Mouse (Mus musculus) forebrain, embryonic 15.5 days (tissue): Measurements from ENCODE around the gene Tmbim6. TPM values are rescaled to one million over a fixed set of nuclear protein-coding genes. Genes with fewer than 3 reads are reported as not detected.
"Not testable (repeated sequence)": the region's sequence is repeated elsewhere in the genome, so short reads cannot be mapped to it uniquely, and the experiment has no call there.

Experiments
- ATAC-seq: fragments of 200-750 bp; cut with Nextera tagmentation; replicated peaks from 2 replicates; pipeline ENCODE4 v1.8.0; 2017; ENCODE audit warnings: mild to moderate bottlenecking, moderate TSS enrichment, moderate library complexity
- H3K27ac ChIP-seq: fragments of 300-500 bp; sonication (generic); replicated peaks from 2 replicates; pipeline ENCODE4 v1.5.1; 2015; ENCODE audit warnings: mild to moderate bottlenecking, inconsistent platforms
- H3K27me3 ChIP-seq: fragments of 300-500 bp; sonication (generic); 2 replicates; pipeline ENCODE4 v1.6.1; 2015; ENCODE audit warnings: inconsistent platforms
- H3K36me3 ChIP-seq: fragments of 300-500 bp; sonication (generic); 2 replicates; pipeline ENCODE4 v1.6.1; 2015; ENCODE audit warnings: mild to moderate bottlenecking, inconsistent platforms
- H3K4me1 ChIP-seq: fragments of 300-500 bp; sonication (generic); 2 replicates; pipeline ENCODE4 v1.6.1; 2015; ENCODE audit warnings: inconsistent platforms
- H3K4me2 ChIP-seq: fragments of 300-500 bp; sonication (generic); replicated peaks from 2 replicates; pipeline ENCODE4 v1.6.1; 2015; ENCODE audit warnings: mild to moderate bottlenecking, inconsistent platforms
- H3K4me3 ChIP-seq: fragments of 300-500 bp; sonication (generic); 2 replicates; pipeline ENCODE4 v1.5.1; 2015; ENCODE audit warnings: mild to moderate bottlenecking, inconsistent platforms
- H3K9ac ChIP-seq: fragments of 300-500 bp; sonication (generic); replicated peaks from 2 replicates; pipeline ENCODE4 v1.6.1; 2015; ENCODE audit warnings: mild to moderate bottlenecking, inconsistent platforms
- H3K9me3 ChIP-seq: fragments of 300-500 bp; sonication (generic); 2 replicates; pipeline ENCODE4 v1.6.1; 2016; ENCODE audit warnings: inconsistent platforms
- WGBS: fragments of 180-500 bp; shearing (Covaris S2); methylation state at CpG from one replicate; pipeline ENCODE4 v1.1.7; 2015; ENCODE audit warnings: mixed read lengths; 5-methylcytosine and 5-hydroxymethylcytosine counted together
- polyA plus RNA-seq: library from polyadenylated mRNA; unstranded; fragments of >200 nt; fragmentation: Nextera tagmentation; extraction: Ambion mirVana; gene quantifications from 2 replicates; pipeline ENCODE4 v1.2.1, GENCODE M21; 2015

Tmbim6 gene
- polyA plus RNA-seq, 1 experiment from 2014 or later: 263 TPM

DNA sequence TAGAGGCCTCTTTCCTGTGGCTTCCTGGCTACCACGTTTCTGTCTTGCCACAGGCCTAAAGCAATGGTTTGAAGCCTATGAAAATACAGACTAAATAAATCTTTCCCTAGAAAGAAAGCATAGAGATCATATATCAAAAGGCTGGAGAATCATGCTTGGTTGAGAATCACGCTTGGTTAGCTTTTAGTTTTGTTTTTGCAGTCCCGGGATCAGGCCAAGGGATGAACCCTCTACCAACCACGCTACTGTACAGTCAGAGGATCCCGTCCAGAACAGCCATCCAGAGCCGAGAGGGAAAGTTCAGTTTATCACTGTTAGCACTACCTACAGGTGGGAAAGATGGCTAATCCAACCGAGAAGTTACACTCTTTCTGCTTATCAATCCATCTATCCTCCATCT is 49.7 kb downstream of the Tmbim6 start:
- Histone ChIP-seq H3K9ac (no peak overlapping the region), H3K9me3 (no peaks in the 10 kb centered on the region), H3K4me2 (no peak overlapping the region), H3K27me3 (no peaks in the 10 kb centered on the region), H3K4me3 (no peak overlapping the region), H3K27ac (no peak overlapping the region), H3K36me3 (0 out of 2 replicates have a peak, but pooled peaks cover 3% of the 10 kb centered on the region), H3K4me1 (peaks cover 16% of the 10 kb centered on the region)
- ATAC-seq: no peak
- 86% methylated on average over 7 of the region's 7 CpGs for WGBS

DNA sequence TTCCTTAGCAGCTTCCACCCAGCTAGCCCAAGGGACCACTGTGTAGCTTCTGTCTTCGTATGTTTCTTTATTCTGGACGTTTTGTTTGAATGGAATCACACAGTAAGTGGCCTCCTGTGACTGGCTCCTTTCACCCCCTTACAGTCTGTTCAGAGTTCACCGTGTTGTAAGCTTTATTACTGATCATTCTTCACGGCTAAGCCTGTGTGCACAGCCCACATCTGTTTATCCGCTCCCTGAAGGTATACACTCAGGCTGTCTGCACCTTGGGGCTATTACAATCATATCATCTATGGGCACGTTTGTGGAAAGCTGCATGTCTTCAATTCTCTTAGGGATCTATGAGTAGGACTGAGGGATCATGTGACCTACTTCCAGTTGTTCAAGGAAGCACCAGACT is 52.9 kb downstream of the Tmbim6 start:
- no peaks in the 10 kb centered on the region for H3K9me3 ChIP-seq
- H3K36me3 ChIP-seq: 0 out of 2 replicates have a peak, but pooled peaks cover 3% of the 10 kb centered on the region
- WGBS: 55% methylated on average over 6 of the region's 6 CpGs
- H3K4me2 ChIP-seq: no peak overlapping the region
- H3K27me3 ChIP-seq: no peaks in the 10 kb centered on the region
- no peak overlapping the region for H3K4me3 ChIP-seq
- H3K9ac ChIP-seq: no peak overlapping the region
- H3K4me1 ChIP-seq: peaks cover 22% of the 10 kb centered on the region
- no peak for ATAC-seq
- H3K27ac ChIP-seq: no peak overlapping the region

DNA sequence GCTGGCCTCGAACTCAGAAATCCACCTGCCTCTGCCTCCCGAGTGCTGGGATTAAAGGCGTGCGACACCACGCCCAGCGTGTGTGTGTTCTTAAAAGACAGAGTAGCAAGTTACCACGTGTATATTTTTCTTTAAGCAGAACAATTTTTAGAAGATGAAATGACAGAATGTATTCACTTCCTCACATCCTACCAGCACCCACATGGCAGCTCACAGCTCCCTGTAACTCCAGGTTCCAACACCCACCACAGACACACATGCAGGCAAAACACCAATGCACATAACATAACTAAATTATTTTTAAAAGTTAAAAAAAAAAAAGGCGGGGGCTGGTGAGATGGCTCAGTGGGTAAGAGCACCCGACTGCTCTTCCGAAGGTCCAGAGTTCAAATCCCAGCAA is 53.5 kb downstream of the Tmbim6 start:
- not testable (repeated sequence) for H3K9ac ChIP-seq, H3K4me2 ChIP-seq, ATAC-seq, H3K27me3 ChIP-seq, H3K27ac ChIP-seq, H3K36me3 ChIP-seq, H3K9me3 ChIP-seq, H3K4me3 ChIP-seq
- WGBS: 94% methylated on average over 10 of the region's 10 CpGs
- peaks cover 16% of the 10 kb centered on the region for H3K4me1 ChIP-seq

DNA sequence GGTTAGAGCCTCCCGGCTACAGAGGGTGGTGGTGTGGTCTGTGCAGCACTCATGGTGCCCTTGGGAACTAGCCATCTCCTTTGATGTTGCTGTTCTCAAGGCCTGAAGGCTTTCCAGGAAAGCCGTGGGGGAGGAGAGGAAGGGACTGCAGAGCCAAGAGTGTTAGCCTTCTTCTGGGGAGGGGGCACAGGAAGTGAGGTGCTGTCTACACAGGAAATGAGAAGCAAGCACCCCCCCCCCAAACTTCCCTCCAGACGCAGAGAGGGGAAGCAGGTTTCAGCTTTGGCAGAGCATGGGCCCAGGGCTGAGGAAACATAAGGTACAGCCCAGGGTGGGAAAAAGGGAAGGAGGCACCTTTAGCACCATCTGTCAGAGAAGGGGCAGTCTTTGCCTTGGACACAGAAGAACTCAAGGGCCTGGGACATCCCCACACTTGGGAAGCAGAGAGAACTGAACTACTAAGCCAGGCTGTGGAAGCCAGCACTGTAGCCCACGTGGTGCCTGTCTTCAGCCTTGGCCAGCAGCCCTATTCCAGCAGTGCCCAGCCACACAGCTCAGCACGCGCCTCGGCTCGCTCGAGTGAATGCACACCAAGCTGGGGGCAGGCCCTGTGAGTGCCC is 56.6 kb downstream of the Tmbim6 start:
- H3K36me3 ChIP-seq: 0 out of 2 replicates have a peak, but pooled peaks cover 3% of the 10 kb centered on the region
- no peaks in the 10 kb centered on the region for H3K27me3 ChIP-seq
- H3K27ac ChIP-seq: peak overlapping the region; percentile 28; the same call in 1 of the 2 replicates
- no peak overlapping the region for H3K9ac ChIP-seq
- no peak overlapping the region for H3K4me2 ChIP-seq
- 50% methylated on average over 9 of the region's 9 CpGs for WGBS
- peaks cover 25% of the 10 kb centered on the region for H3K4me1 ChIP-seq
- no peak overlapping the region for H3K4me3 ChIP-seq
- no peaks in the 10 kb centered on the region for H3K9me3 ChIP-seq
- ATAC-seq: peak; percentile 64

DNA sequence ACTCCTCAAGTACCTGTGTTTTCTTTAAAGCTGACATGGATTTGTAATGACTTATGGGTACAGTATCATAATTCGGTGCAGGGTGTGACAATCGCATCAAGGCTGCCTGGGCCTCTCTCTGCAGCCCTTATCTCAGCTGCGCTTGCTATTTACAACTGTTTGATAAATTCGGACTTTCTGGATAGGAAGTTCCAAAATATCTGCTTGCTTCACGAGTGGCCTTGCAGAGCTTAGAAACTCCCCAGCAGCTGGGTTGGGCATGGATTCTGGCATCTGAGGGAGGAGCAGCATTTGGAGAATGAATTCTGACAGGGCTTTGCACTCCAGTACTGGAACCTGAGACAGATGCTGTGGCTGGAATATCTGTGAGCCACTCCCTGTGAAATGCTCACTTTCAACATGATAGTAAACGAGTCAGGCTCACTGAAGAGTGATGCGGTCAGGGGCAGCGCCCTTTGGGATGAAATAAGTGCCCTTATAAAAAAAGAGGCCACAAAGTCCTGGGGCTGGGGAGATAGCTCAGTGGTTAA is 57.1 kb downstream of the Tmbim6 start:
- Histone ChIP-seq H3K9me3 (no peaks in the 10 kb centered on the region), H3K9ac (no peak overlapping the region), H3K36me3 (0 out of 2 replicates have a peak, but pooled peaks cover 3% of the 10 kb centered on the region), H3K27me3 (no peaks in the 10 kb centered on the region), H3K4me2 (no peak overlapping the region), H3K4me1 (peaks cover 30% of the 10 kb centered on the region), H3K4me3 (no peak overlapping the region), H3K27ac (peak overlapping the region; percentile 28; the same call in 1 of the 2 replicates)
- 86% methylated on average over 8 of the region's 8 CpGs for WGBS
- ATAC-seq: no peak

DNA sequence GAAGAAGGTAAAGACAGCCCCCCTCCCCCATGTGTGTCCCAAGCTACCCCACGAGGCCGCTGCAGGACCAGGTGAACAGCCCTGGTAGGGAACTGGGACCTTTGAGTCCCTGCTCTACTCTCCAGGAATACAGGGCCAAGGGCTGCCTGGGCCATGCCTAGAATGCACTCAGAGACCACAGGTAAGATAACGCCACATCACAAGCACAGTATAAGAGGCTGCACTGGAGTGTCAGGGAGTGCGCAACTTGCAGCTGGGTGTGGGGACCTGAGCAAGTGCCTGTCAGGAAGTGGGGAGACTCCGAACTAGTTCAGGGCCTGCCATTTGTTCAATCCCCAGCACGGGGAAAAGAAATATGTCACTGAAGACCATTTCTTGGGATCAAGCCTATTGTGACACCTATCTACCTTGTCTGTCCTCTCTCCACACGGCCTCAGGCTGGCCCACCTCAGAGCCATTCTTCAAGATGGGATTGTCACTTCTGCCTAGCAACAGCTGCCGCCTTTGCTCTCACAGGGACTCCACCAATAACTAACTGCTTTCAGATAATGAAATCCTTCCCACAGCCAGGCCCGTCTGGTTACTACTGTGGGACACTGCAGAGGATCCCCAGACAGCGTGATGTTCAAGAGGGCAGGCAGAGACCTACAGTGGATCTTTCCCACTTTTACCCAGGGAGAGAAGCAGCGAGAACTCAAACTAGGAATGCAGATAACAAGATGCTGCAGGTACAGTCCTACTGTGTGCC is 60.6 kb downstream of the Tmbim6 start:
- no peaks in the 10 kb centered on the region for H3K9me3 ChIP-seq
- H3K36me3 ChIP-seq: no peaks in the 10 kb centered on the region
- H3K27ac ChIP-seq: no peak overlapping the region
- WGBS: 82% methylated on average over 11 of the region's 11 CpGs
- no peak for ATAC-seq
- H3K4me2 ChIP-seq: no peak overlapping the region
- peaks cover 55% of the 10 kb centered on the region for H3K4me1 ChIP-seq
- H3K4me3 ChIP-seq: no peak overlapping the region
- no peak overlapping the region for H3K9ac ChIP-seq
- no peaks in the 10 kb centered on the region for H3K27me3 ChIP-seq

DNA sequence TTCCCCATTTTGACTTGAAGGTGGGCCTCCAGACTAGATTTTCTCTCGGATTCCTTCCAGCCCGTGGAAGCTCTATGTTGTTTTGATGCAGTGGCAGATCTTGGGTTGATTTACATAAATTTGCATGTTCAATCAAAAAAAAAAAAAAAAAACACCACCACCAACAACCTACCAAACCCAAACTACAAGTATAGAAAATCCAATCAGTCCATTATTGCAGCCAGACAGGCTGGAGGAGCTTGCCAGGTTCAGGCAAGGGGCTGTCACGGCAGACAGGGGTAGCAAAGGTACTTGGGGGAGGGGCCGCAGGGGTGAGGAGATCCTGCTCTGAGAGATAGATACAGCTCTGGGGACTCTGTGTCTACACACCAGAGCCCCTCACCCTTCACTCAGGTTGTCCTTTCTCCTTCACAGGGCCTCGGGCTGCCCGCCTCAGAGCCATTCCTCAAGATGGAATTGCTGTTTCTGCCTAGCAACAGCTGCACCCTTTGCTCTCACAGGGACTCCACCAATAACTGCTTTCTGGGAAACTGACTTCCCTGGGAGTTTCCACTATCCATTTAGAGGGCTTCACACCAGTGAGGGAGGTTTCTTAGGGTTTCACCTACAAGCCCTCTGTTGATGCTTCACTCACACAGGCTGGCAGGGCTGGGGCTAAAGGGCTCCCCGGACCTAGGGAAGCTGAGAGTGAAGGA is 62.0 kb downstream of the Tmbim6 start:
- no peaks in the 10 kb centered on the region for H3K9me3 ChIP-seq
- no peak overlapping the region for H3K27ac ChIP-seq
- no peaks in the 10 kb centered on the region for H3K36me3 ChIP-seq
- ATAC-seq: no peak
- 0 out of 2 replicates have a peak overlapping the region, but pooled peaks have one; percentile 71 for H3K4me2 ChIP-seq
- no peak overlapping the region for H3K9ac ChIP-seq
- WGBS: 60% methylated on average over 7 of the region's 7 CpGs
- no peak overlapping the region for H3K4me3 ChIP-seq
- H3K27me3 ChIP-seq: no peaks in the 10 kb centered on the region
- peaks cover 49% of the 10 kb centered on the region for H3K4me1 ChIP-seq

DNA sequence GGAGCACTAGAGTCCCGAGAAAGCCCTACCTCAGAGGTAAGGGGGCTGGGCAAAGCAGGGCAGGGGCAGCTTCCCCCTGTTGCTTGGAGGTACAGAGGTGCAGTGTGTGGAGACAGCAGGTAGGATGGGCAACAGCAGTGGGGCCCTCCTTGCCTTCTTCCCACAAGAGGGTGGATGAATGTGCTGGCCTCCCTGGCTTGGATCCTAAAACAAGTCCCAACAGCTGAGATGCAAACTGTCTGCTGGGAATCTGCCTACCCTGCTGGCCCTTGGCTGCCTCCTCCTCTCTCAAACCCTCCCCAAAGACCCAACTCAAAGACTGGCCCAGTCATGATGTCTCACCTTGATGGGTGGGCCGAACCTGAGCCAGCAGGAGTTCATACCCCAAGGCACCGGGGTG is 62.7 kb downstream of the Tmbim6 start:
- H3K27ac ChIP-seq: no peak overlapping the region
- peaks cover 46% of the 10 kb centered on the region for H3K4me1 ChIP-seq
- peak overlapping the region; percentile 71; the same call in 1 of the 2 replicates for H3K4me2 ChIP-seq
- no peak for ATAC-seq
- H3K36me3 ChIP-seq: no peaks in the 10 kb centered on the region
- 77% methylated on average over 3 of the region's 3 CpGs for WGBS
- H3K9ac ChIP-seq: no peak overlapping the region
- no peaks in the 10 kb centered on the region for H3K27me3 ChIP-seq
- H3K4me3 ChIP-seq: no peak overlapping the region
- no peaks in the 10 kb centered on the region for H3K9me3 ChIP-seq

DNA sequence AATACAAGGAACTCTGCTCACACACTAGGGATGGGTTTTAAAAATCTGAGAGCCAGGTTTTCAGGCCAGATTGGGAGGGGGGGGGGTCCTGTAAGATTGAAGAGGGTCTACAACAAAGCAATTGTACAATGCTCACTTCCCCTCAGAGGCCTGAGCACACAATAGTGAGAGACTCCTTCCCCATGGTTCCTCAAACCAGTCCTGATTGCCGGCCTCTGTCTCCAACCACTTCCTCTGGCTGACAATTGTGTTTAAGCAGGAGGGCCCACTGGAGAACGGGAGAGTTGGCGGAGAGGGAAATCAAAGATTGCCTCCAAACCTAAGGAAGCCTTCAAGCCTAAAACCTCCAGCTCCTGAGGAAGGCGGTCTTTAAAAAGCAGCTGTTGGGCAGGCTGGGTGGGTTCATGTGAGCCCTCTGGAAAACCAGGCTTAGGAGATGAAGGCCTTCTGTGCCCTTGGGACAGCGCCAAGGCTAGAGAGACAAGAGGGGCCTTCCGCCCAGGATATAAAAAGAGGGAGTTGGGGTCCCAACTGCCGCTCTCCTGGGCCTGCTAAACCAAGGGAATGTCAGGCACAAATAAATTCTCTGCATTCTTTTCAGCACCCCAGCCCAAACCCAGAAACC is 63.8 kb downstream of the Tmbim6 start:
- H3K27me3 ChIP-seq: no peaks in the 10 kb centered on the region
- peak overlapping the region; percentile 71 for H3K4me2 ChIP-seq
- peaks cover 46% of the 10 kb centered on the region for H3K4me1 ChIP-seq
- H3K4me3 ChIP-seq: peak overlapping the region; percentile 93
- H3K9me3 ChIP-seq: no peaks in the 10 kb centered on the region
- H3K27ac ChIP-seq: peak overlapping the region; percentile 89
- ATAC-seq: no peak
- 10% methylated on average over 7 of the region's 7 CpGs for WGBS
- no peaks in the 10 kb centered on the region for H3K36me3 ChIP-seq
- H3K9ac ChIP-seq: peak overlapping the region; percentile 85

DNA sequence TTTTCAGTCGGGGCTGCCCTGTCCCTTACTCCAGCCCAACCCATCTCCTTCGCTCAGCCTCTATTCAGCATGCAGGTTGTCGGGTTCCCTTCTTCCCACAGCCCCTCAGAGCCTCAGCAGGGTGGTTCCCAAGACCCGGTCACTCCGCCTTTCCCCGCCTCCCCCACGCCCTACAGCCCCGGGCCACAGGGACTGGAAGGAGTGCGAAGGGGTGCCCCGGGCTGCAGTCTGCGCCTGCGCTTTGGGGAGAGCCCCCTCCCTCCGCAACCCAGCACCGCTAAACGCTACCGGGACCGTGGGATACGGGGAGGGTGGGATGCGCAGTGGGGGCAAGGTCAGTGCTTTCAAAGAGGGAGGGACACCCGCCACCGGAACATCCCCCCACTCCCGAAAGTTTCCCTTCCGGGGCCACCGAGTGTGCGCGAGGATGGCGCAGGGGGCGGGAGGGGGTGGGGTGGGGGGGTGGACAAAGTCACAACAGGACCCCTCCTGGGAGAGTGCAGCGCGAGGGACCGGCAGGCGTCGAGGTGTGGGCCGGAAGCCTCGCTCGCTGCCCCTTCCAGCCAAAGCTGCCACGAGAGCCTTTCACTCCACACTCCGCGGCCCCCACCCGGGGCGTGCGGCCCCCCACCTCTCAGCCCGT is 64.4 kb downstream of the Tmbim6 start:
- peak overlapping the region; percentile 85 for H3K9ac ChIP-seq
- H3K4me3 ChIP-seq: peak overlapping the region; percentile 93
- peak overlapping the region; percentile 71 for H3K4me2 ChIP-seq
- peak overlapping the region; percentile 89 for H3K27ac ChIP-seq
- no peaks in the 10 kb centered on the region for H3K27me3 ChIP-seq
- H3K4me1 ChIP-seq: peaks cover 46% of the 10 kb centered on the region
- H3K9me3 ChIP-seq: no peaks in the 10 kb centered on the region
- no peaks in the 10 kb centered on the region for H3K36me3 ChIP-seq
- peak; percentile 79 for ATAC-seq
- under 1% methylated on average over 42 of the region's 43 CpGs for WGBS

DNA sequence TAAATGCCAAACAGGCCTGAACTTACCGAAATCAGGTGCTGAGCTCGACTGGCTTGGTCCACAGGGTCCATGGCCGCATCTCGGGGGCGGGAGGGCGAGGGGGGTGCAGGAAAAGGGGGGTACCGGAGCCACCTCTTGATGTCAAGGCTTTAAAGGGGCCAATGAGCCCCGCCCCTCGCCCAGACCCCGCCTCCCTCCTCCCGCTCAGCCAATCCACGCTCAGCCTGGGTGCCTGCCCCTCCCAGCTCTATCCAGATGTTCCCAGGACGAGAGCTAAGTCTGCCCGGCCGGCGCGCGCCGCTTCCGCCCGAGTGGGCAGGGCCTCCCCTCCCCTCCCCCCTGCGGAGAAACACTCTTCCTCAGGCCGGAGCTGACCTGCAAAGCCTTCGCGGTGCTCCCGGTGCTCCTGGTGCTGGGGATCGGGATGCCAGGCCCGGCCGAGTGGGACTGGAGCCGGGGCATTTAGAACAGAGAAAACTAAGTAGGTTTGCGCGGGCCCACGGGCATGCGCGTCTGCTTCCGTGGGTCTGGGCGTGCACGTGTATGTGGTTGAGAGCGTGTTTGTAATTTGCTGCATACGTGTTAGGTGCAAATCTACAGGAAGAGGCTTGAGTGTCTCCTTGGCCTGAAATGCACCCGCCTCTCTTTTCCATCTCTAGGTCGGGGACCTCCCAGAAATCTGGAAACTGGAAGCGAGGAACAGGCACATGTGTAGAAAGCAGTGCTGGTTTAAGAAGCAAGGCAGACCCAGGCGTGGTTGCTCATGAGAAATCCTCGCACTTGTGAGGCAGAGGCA is 65.1 kb downstream of the Tmbim6 start, which contains the start of gene Nckap5l:
Nckap5l (minus strand) TSS at position 143 of the 796 bp plus-strand sequence.
- H3K4me2 ChIP-seq: peak within 1 kb of the TSS; percentile 71
- ATAC-seq: peak; percentile 94
- H3K27me3 ChIP-seq: no peaks in the 10 kb centered on the region
- no peaks in the 10 kb centered on the region for H3K36me3 ChIP-seq
- WGBS: under 1% methylated on average over 45 of the region's 45 CpGs
- peak within 1 kb of the TSS; percentile 93 for H3K4me3 ChIP-seq
- H3K9me3 ChIP-seq: no peaks in the 10 kb centered on the region
- H3K27ac ChIP-seq: peak within 1 kb of the TSS; percentile 89
- peaks cover 40% of the 10 kb centered on the region for H3K4me1 ChIP-seq
- peak within 1 kb of the TSS; percentile 85 for H3K9ac ChIP-seq
